Comparison of ENCODE assay signal across 18 mouse cellular contexts in the genomic region with DNA sequence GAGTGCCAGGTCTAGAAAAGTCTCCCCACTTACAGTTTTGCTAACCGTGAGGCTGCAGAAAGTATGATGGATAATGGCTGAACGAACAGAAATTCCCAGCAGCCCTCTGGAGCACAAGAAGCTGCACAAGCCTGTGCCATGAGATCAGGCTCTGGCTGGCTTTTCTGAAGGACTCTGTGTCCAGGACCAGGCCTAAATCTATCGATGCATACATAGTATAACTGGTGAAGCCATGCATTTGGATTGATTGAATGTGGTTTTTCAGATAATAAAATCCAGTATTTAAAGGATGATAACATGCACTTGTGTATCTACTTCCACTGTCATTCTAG.
A peak's percentile ranks its signal among the peaks of the same experiment; 100 is the strongest.
DNase-seq lines count a peak whose midpoint lies in the region; ATAC-seq lines count a peak whose summit lies in the region.
"Had no signal": no experiment of that assay in that cellular context is flagged by ENCODE, and none has a peak within 500 bp of the region (broad histone marks: within the 10 kb centered on the region; RNA-seq: fewer than 3 reads in every experiment).

No protein-coding gene starts in this region.

- no peaks in the 10 kb centered on the region for H3K9me3 ChIP-seq in forebrain, embryonic 16.5 days (ENCODE audit: control insufficient read depth, low read length)
- H3K9me3 ChIP-seq in hindbrain, embryonic 13.5 days: no peaks in the 10 kb centered on the region
- H3K9me3 ChIP-seq in midbrain, embryonic 11.5 days (ENCODE audit: control insufficient read depth, low read length): no peaks in the 10 kb centered on the region
- H3K9me3 ChIP-seq in neural tube, embryonic 14.5 days (ENCODE audit: control insufficient read depth, low read length): no peaks in the 10 kb centered on the region
- H3K9me3 ChIP-seq in heart, embryonic 10.5 days: no peaks in the 10 kb centered on the region
- H3K9me3 ChIP-seq: embryonic facial prominence, embryonic 12.5 days; limb, embryonic 13.5 days; liver, embryonic 13.5 days had no signal

- H3K9ac ChIP-seq in forebrain, embryonic 16.5 days (replicated peaks; ENCODE audit: low read depth, low read length): no peak overlapping the region
- H3K9ac ChIP-seq in hindbrain, embryonic 13.5 days: no peak overlapping the region
- no peak overlapping the region for H3K9ac ChIP-seq in midbrain, embryonic 11.5 days (ENCODE audit: low read length)
- peak overlapping the region; percentile 22; the same call in 1 of the 2 replicates for H3K9ac ChIP-seq in neural tube, embryonic 14.5 days (replicated peaks; ENCODE audit: low read depth, low read length)
- H3K9ac ChIP-seq: embryonic facial prominence, embryonic 12.5 days; limb, embryonic 13.5 days; liver, embryonic 13.5 days; lung, embryonic 14.5 days had no signal

- no peak overlapping the region for H3K27ac ChIP-seq in forebrain, embryonic 16.5 days (ENCODE audit: low read length)
- H3K27ac ChIP-seq in hindbrain, embryonic 13.5 days: peak overlapping the region; percentile 77
- peak overlapping the region; percentile 65 for H3K27ac ChIP-seq in midbrain, embryonic 11.5 days (ENCODE audit: low read depth, low read length)
- peak overlapping the region; percentile 79 for H3K27ac ChIP-seq in neural tube, embryonic 14.5 days (ENCODE audit: low read depth, low read length)
- H3K27ac ChIP-seq in heart, embryonic 10.5 days: no peak overlapping the region
- H3K27ac ChIP-seq: embryonic facial prominence, embryonic 12.5 days; limb, embryonic 13.5 days; liver, embryonic 13.5 days had no signal

- H3K27me3 ChIP-seq in forebrain, embryonic 16.5 days (replicated peaks; ENCODE audit: control insufficient read depth, insufficient read depth, low read length): no peaks in the 10 kb centered on the region
- H3K27me3 ChIP-seq in hindbrain, embryonic 13.5 days: no peaks in the 10 kb centered on the region
- no peaks in the 10 kb centered on the region for H3K27me3 ChIP-seq in midbrain, embryonic 11.5 days (ENCODE audit: control insufficient read depth, insufficient read depth, low read length)
- no peaks in the 10 kb centered on the region for H3K27me3 ChIP-seq in neural tube, embryonic 14.5 days (ENCODE audit: control insufficient read depth, insufficient read depth, low read length)
- no peaks in the 10 kb centered on the region for H3K27me3 ChIP-seq in heart, embryonic 10.5 days (ENCODE audit: insufficient read depth, poor library complexity, severe bottlenecking)
- H3K27me3 ChIP-seq: embryonic facial prominence, embryonic 12.5 days; limb, embryonic 13.5 days; liver, embryonic 13.5 days had no signal

- H3K36me3 ChIP-seq in forebrain, embryonic 16.5 days (ENCODE audit: control insufficient read depth, insufficient read depth): no peaks in the 10 kb centered on the region
- H3K36me3 ChIP-seq in hindbrain, embryonic 13.5 days: no peaks in the 10 kb centered on the region
- no peaks in the 10 kb centered on the region for H3K36me3 ChIP-seq in midbrain, embryonic 11.5 days (ENCODE audit: control insufficient read depth, insufficient read depth, low read length)
- no peaks in the 10 kb centered on the region for H3K36me3 ChIP-seq in neural tube, embryonic 14.5 days (ENCODE audit: control insufficient read depth, insufficient read depth, low read length)
- H3K36me3 ChIP-seq in heart, embryonic 10.5 days: no peaks in the 10 kb centered on the region
- H3K36me3 ChIP-seq: embryonic facial prominence, embryonic 12.5 days; limb, embryonic 13.5 days; liver, embryonic 13.5 days had no signal

- H3K4me3 ChIP-seq in forebrain, embryonic 16.5 days (replicated peaks; ENCODE audit: low read length): no peak overlapping the region
- H3K4me3 ChIP-seq in hindbrain, embryonic 13.5 days: no peak overlapping the region
- H3K4me3 ChIP-seq in midbrain, embryonic 11.5 days (ENCODE audit: low read depth, low read length): no peak overlapping the region
- no peak overlapping the region for H3K4me3 ChIP-seq in neural tube, embryonic 14.5 days (ENCODE audit: low read depth, low read length)
- no peak overlapping the region for H3K4me3 ChIP-seq in heart, embryonic 10.5 days
- H3K4me3 ChIP-seq: embryonic facial prominence, embryonic 12.5 days; erythroblast, embryonic 14.5 days; limb, embryonic 13.5 days; liver, embryonic 13.5 days had no signal

- peaks cover 6% of the 10 kb centered on the region for H3K4me1 ChIP-seq in forebrain, embryonic 16.5 days (replicated peaks; ENCODE audit: control insufficient read depth, insufficient read depth, low read length)
- peaks cover 23% of the 10 kb centered on the region for H3K4me1 ChIP-seq in hindbrain, embryonic 13.5 days (replicated peaks)
- peaks cover 17% of the 10 kb centered on the region for H3K4me1 ChIP-seq in midbrain, embryonic 11.5 days (ENCODE audit: control insufficient read depth, insufficient read depth, low read length)
- H3K4me1 ChIP-seq in neural tube, embryonic 14.5 days (ENCODE audit: control insufficient read depth, insufficient read depth, low read length): peaks cover 14% of the 10 kb centered on the region; the same call in 1 of the 2 replicates
- peaks cover 10% of the 10 kb centered on the region for H3K4me1 ChIP-seq in heart, embryonic 10.5 days
- H3K4me1 ChIP-seq: embryonic facial prominence, embryonic 12.5 days; liver, embryonic 13.5 days had no signal

- H3K4me2 ChIP-seq in forebrain, embryonic 16.5 days (ENCODE audit: low read length): no peak overlapping the region
- H3K4me2 ChIP-seq in hindbrain, embryonic 13.5 days: no peak overlapping the region
- no peak overlapping the region for H3K4me2 ChIP-seq in midbrain, embryonic 11.5 days
- no peak overlapping the region for H3K4me2 ChIP-seq in neural tube, embryonic 14.5 days (ENCODE audit: low read depth, low read length)
- H3K4me2 ChIP-seq: embryonic facial prominence, embryonic 12.5 days; heart, embryonic 11.5 days; limb, embryonic 13.5 days; liver, embryonic 13.5 days; lung, embryonic 14.5 days had no signal

- ATAC-seq in forebrain, embryonic 16.5 days: peak; percentile 41
- ATAC-seq in hindbrain, embryonic 13.5 days (ENCODE audit: low FRiP score): peak; percentile 70
- ATAC-seq in midbrain, embryonic 11.5 days (ENCODE audit: low FRiP score): peak; percentile 70; the same call in 1 of the 2 replicates
- ATAC-seq in neural tube, embryonic 14.5 days (ENCODE audit: low read depth): no peak
- ATAC-seq in activated CD4-positive, CD25-positive, alpha-beta regulatory T cell, adult 4 months: no peak

- DNase-seq in midbrain, embryonic 11.5 days (ENCODE audit: low spot score, missing footprints): no peak
- no peak for DNase-seq in layer of hippocampus, postnatal 10 days (ENCODE audit: low spot score in 2 of 2)
- DNase-seq in heart, embryonic 10.5 days (ENCODE audit: low spot score): no peak
- DNase-seq: adrenal gland, adult 8-10 months; cerebellum, adult 9-10 months; kidney, adult 9 months; liver, embryonic 13.5 days; lung, embryonic 14.5 days; lung, postnatal 36 days; thymus, postnatal 25 days had no signal

- WGBS in forebrain, embryonic 16.5 days: 39% methylated on average over 3 of the region's 3 CpGs
- WGBS in hindbrain, embryonic 13.5 days: 44% methylated on average over 3 of the region's 3 CpGs
- 68% methylated on average over 3 of the region's 3 CpGs for WGBS in midbrain, embryonic 11.5 days
- 50% methylated on average over 3 of the region's 3 CpGs for WGBS in neural tube, embryonic 14.5 days
- WGBS in heart, embryonic 10.5 days: 81% methylated on average over 3 of the region's 3 CpGs

Comparison
In these comparisons a context has a peak if more than half of its experiments do, and no peak if none do; other contexts are left out.
1. ATAC-seq: peak in forebrain, embryonic 16.5 days (single experiment), hindbrain, embryonic 13.5 days (single experiment) and midbrain, embryonic 11.5 days (single experiment); none in neural tube, embryonic 14.5 days (single experiment) and activated CD4-positive, CD25-positive, alpha-beta regulatory T cell, adult 4 months (single experiment).
2. H3K27ac ChIP-seq: peak in hindbrain, embryonic 13.5 days (single experiment), midbrain, embryonic 11.5 days (single experiment) and neural tube, embryonic 14.5 days (single experiment); none in forebrain, embryonic 16.5 days (single experiment) and heart, embryonic 10.5 days (single experiment).